Mouse (Mus musculus) T-helper 1 cell (primary cell): ENCODE data around the gene Fitm1.

Source experiments
- in situ Hi-C: fragments of 300-600 bp; cut with MboI, MseI; formaldehyde crosslinking; loops from one replicate; pipeline ENCODE4 v1.15.1; 2025; ENCODE audit warnings: high pct_unique_total_duplicates

Gene Fitm1

GRCm38 (mm10) chr14:55567496-55567895 is 7.9 kb upstream of the Fitm1 start:
- in situ Hi-C loops, result no loop called here

- in situ Hi-C loops, result loop anchor here (5.0 kb wide), 1 partner anchor 68 kb away; no protein-coding TSS in a partner anchor
Measured at GRCm38 (mm10) chr14:55570588-55570987, 4.8 kb upstream of the Fitm1 start.

GRCm38 (mm10) chr14:55571760-55572159 is 3.7 kb upstream of the Fitm1 start:
- in situ Hi-C loops, result loop anchor here (5.0 kb wide), 1 partner anchor 69 kb away; no protein-coding TSS in a partner anchor

- in situ Hi-C loops, result no loop called here
Measured at GRCm38 (mm10) chr14:55575711-55576110, 294 bp downstream of the Fitm1 start.

- in situ Hi-C loops, result no loop called here
Measured at GRCm38 (mm10) chr14:55576376-55576775, 959 bp downstream of the Fitm1 start.

GRCm38 (mm10) chr14:55577871-55578667 is 2.7 kb downstream of the Fitm1 start, which contains the start of gene Psme1:
TSS of gene Psme1 (plus strand) at chr14:55578123.
- in situ Hi-C loops, result no loop called here

- in situ Hi-C loops, result no loop called here
Measured at GRCm38 (mm10) chr14:55578668-55579269, 3.4 kb downstream of the Fitm1 start.

- in situ Hi-C loops, result no loop called here
Measured at GRCm38 (mm10) chr14:55579511-55580496, 4.4 kb downstream of the Fitm1 start.

GRCm38 (mm10) chr14:55580731-55581130 is 5.3 kb downstream of the Fitm1 start:
- in situ Hi-C loops, result no loop called here

GRCm38 (mm10) chr14:55581981-55582681 is 6.7 kb downstream of the Fitm1 start:
- in situ Hi-C loops, result no loop called here

GRCm38 (mm10) chr14:55584303-55584701 is 8.9 kb downstream of the Fitm1 start:
- in situ Hi-C loops, result no loop called here

GRCm38 (mm10) chr14:55584702-55585565 is 9.5 kb downstream of the Fitm1 start, which contains the start of gene Emc9:
TSS of gene Emc9 (minus strand) at chr14:55585302.
- in situ Hi-C loops, result no loop called here

GRCm38 (mm10) chr14:55585566-55585960 is 10.1 kb downstream of the Fitm1 start:
- in situ Hi-C loops, result no loop called here

- in situ Hi-C loops, result no loop called here
Measured at GRCm38 (mm10) chr14:55586149-55586548, 10.7 kb downstream of the Fitm1 start.

- in situ Hi-C loops, result no loop called here
Measured at GRCm38 (mm10) chr14:55589271-55589670, 13.9 kb downstream of the Fitm1 start.

- in situ Hi-C loops, result no loop called here
Measured at GRCm38 (mm10) chr14:55589771-55590448, 14.5 kb downstream of the Fitm1 start.

GRCm38 (mm10) chr14:55590748-55591330 is 15.4 kb downstream of the Fitm1 start, which contains the start of gene Psme2:
TSS of gene Psme2 (minus strand) at chr14:55591113.
- in situ Hi-C loops, result no loop called here

GRCm38 (mm10) chr14:55591331-55591891 is 16.0 kb downstream of the Fitm1 start, which contains the start of gene Rnf31:
TSS of gene Rnf31 (plus strand) at chr14:55591708.
- in situ Hi-C loops, result no loop called here

GRCm38 (mm10) chr14:55592226-55592625 is 16.8 kb downstream of the Fitm1 start:
- in situ Hi-C loops, result no loop called here
